Mouse (Mus musculus): ENCODE measurements at regions not wholly inside any gene's neighbourhood (a gene's known extent, or its start where the extent isn't known, plus 50 kb on each side); places are given as distances from the start of the nearest gene placed in this dataset.
"Not testable (repeated sequence)": the region's sequence is repeated elsewhere in the genome, so short reads cannot be mapped to it uniquely, and the experiment has no call there.

- DNase-seq (ENCODE audit: extremely low read depth, insufficient read length, low spot score) = no peak
These were observed 107.5 kb upstream of the Rnf152 start for GRCm38 (mm10) chr1:105463819-105464614.

GRCm38 (mm10) chr1:105462695-105463094 is 106.2 kb upstream of the Rnf152 start:
- DNase-seq (ENCODE audit: extremely low read depth, insufficient read length, low spot score) = no peak

- not testable (repeated sequence) for DNase-seq (ENCODE audit: extremely low read depth, insufficient read length, low spot score)
These were observed 99.3 kb upstream of the Rnf152 start for GRCm38 (mm10) chr1:105455783-105456182.

GRCm38 (mm10) chr1:105454687-105455086 is 98.2 kb upstream of the Rnf152 start:
- no peak for DNase-seq (ENCODE audit: extremely low read depth, insufficient read length, low spot score)

GRCm38 (mm10) chr1:105446212-105446611 is 89.7 kb upstream of the Rnf152 start:
- DNase-seq (ENCODE audit: extremely low read depth, insufficient read length, low spot score) = no peak

GRCm38 (mm10) chr1:105443546-105443945 is 87.0 kb upstream of the Rnf152 start:
- no peak for DNase-seq (ENCODE audit: extremely low read depth, insufficient read length, low spot score)

GRCm38 (mm10) chr1:105440296-105440695 is 83.8 kb upstream of the Rnf152 start:
- no peak for DNase-seq (ENCODE audit: extremely low read depth, insufficient read length, low spot score)

- peak; percentile 21 for DNase-seq (ENCODE audit: extremely low read depth, insufficient read length, low spot score)
These were observed 78.3 kb upstream of the Rnf152 start for GRCm38 (mm10) chr1:105434631-105435403.

- no peak for DNase-seq (ENCODE audit: extremely low read depth, insufficient read length, low spot score)
These were observed 77.4 kb upstream of the Rnf152 start for GRCm38 (mm10) chr1:105433949-105434348.

GRCm38 (mm10) chr1:105431803-105432202 is 75.3 kb upstream of the Rnf152 start:
- peak; percentile 9 for DNase-seq (ENCODE audit: extremely low read depth, insufficient read length, low spot score)

- peak; percentile 9 for DNase-seq (ENCODE audit: extremely low read depth, insufficient read length, low spot score)
These were observed 74.2 kb upstream of the Rnf152 start for GRCm38 (mm10) chr1:105430712-105431111.

- no peak for DNase-seq (ENCODE audit: extremely low read depth, insufficient read length, low spot score)
These were observed 71.7 kb upstream of the Rnf152 start for GRCm38 (mm10) chr1:105428165-105428564.

- no peak for DNase-seq (ENCODE audit: extremely low read depth, insufficient read length, low spot score)
These were observed 69.6 kb upstream of the Rnf152 start for GRCm38 (mm10) chr1:105426086-105426485.

GRCm38 (mm10) chr1:105423380-105423779 is 66.9 kb upstream of the Rnf152 start:
- DNase-seq (ENCODE audit: extremely low read depth, insufficient read length, low spot score) = no peak

GRCm38 (mm10) chr1:105422945-105423344 is 66.4 kb upstream of the Rnf152 start:
- DNase-seq (ENCODE audit: extremely low read depth, insufficient read length, low spot score) = no peak

- DNase-seq (ENCODE audit: extremely low read depth, insufficient read length, low spot score) = no peak
These were observed 64.0 kb upstream of the Rnf152 start for GRCm38 (mm10) chr1:105420374-105421046.

Data from 3134 (cell line).